Mouse (Mus musculus) layer of hippocampus, postnatal 10 days (tissue): ENCODE data around the gene Gm7982. TPM values are rescaled to one million over a fixed set of nuclear protein-coding genes. Genes with fewer than 3 reads are reported as not detected.
"Not testable (repeated sequence)": the region's sequence is repeated elsewhere in the genome, so short reads cannot be mapped to it uniquely, and the experiment has no call there.

Experiments used
- DNase-seq, 2 experiments: peaks; one replicate each; pipeline ENCODE4 v3.0.0; 2021; ENCODE audit warnings: low spot score in 2 of 2
- long read RNA-seq: library from polyadenylated mRNA; stranded (forward); transcript quantifications from one replicate; pipeline ENCODE4 v2.0.0, GENCODE M21; 2023
- total RNA-seq, 2 experiments: library from RNA; stranded (reverse); gene quantifications; 2 replicates each; pipeline ENCODE4 v1.2.3; 2021

Gm7982 gene
- not detected for total RNA-seq
- long read RNA-seq = 0 reads

GRCm38 (mm10) chr5:95741714-95742113 is at the start of gene Gm7982:
Gm7982 (plus strand) TSS chr5:95742014.
- DNase-seq = not testable (repeated sequence)

- not testable (repeated sequence) for DNase-seq
Measured at GRCm38 (mm10) chr5:95736073-95736472, 5.7 kb upstream of the Gm7982 start, which contains the start of gene Gm7978. Gm7978 (minus strand) TSS chr5:95736173.

GRCm38 (mm10) chr5:95775690-95776089 is 33.9 kb downstream of the Gm7982 start, which contains the start of gene E330014E10Rik:
E330014E10Rik (plus strand) TSS chr5:95775990.
- not testable (repeated sequence) for DNase-seq

Other genes with a start within 250 kb of the Gm7982 start
- gene Gm3286, start 231.3 kb upstream of the Gm7982 start, total RNA-seq = not detected
- not detected for gene Gm7971, start 147.1 kb upstream of the Gm7982 start, total RNA-seq
- not detected for gene Gm7978, start 5.8 kb upstream of the Gm7982 start, total RNA-seq
- not detected for gene E330014E10Rik, start 34.0 kb downstream of the Gm7982 start, total RNA-seq
- not detected for gene Cxcl13, start 214.9 kb downstream of the Gm7982 start, total RNA-seq